Mouse (Mus musculus): ENCODE data around the gene Lyst. TPM values are rescaled to one million over a fixed set of nuclear protein-coding genes. Genes with fewer than 3 reads are reported as not detected.
"Not testable (repeated sequence)": the region's sequence is repeated elsewhere in the genome, so short reads cannot be mapped to it uniquely, and the experiment has no call there.

Gene Lyst
- polyA plus RNA-seq, 1 experiment from 2014 or later = 2.8 TPM

DNA sequence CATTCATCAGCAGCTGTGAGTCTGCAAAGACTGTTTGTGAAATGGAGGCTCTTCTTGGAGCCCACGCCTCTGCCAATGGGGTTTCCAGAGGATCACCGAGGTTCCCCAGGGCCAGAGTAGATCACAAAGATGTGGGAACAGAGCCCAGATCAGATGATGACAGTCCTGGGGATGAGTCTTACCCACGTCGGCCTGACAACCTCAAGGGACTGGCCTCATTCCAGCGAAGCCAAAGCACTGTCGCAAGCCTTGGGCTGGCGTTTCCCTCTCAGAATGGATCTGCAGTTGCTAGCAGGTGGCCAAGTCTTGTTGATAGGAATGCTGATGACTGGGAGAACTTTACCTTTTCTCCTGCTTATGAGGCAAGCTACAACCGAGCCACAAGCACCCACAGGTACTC, 87.7 kb downstream of the Lyst start:
- Histone ChIP-seq H3K27ac (ENCODE audit: low read depth, low read length) (no peak overlapping the region), H3K4me1 (ENCODE audit: control insufficient read depth, insufficient read depth, low read length) (no peaks in the 10 kb centered on the region), H3K9ac (ENCODE audit: low read length) (no peak overlapping the region), H3K4me3 (ENCODE audit: low read depth, low read length) (no peak overlapping the region), H3K27me3 (replicated peaks; ENCODE audit: control insufficient read depth, insufficient read depth, low read length) (no peaks in the 10 kb centered on the region), H3K9me3 (replicated peaks; ENCODE audit: control insufficient read depth, low read length) (no peaks in the 10 kb centered on the region), H3K4me2 (ENCODE audit: low read length) (no peak overlapping the region), H3K36me3 (ENCODE audit: control insufficient read depth, insufficient read depth, low read length) (peaks cover 16% of the 10 kb centered on the region)
- DNase-seq (ENCODE audit: low spot score) (no peak), ATAC-seq (no peak)
- 85% methylated on average over 8 of the region's 8 CpGs for WGBS

DNA sequence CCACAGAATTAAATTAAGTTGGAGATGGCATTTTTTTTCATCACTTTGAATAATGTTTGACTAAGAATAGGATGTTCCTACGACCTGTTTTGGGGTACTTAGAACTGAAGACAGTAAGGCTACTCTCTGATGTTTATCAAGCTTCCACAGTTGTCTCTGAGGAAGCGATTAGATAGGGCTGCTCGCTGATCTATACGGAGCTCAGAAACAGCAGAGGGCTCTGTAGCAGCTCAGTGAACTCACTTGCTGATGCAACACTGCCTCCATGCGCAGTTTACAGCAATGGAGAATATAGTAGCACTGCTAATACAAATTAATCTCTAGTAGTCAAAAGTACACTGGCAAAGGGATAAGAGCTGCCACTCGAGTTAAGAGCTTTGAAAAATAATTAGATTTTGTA, 91.4 kb downstream of the Lyst start:
- peaks cover 9% of the 10 kb centered on the region for H3K36me3 ChIP-seq (ENCODE audit: control insufficient read depth, insufficient read depth, low read length)
- H3K9ac ChIP-seq (ENCODE audit: low read length) = no peak overlapping the region
- H3K4me2 ChIP-seq (ENCODE audit: low read length) = no peak overlapping the region
- no peaks in the 10 kb centered on the region for H3K4me1 ChIP-seq (ENCODE audit: control insufficient read depth, insufficient read depth, low read length)
- ATAC-seq (no peak), DNase-seq (ENCODE audit: low spot score) (peak; percentile 9)
- no peaks in the 10 kb centered on the region for H3K9me3 ChIP-seq (replicated peaks; ENCODE audit: control insufficient read depth, low read length)
- WGBS = 70% methylated on average over 6 of the region's 6 CpGs
- no peak overlapping the region for H3K27ac ChIP-seq (ENCODE audit: low read depth, low read length)
- H3K27me3 ChIP-seq (replicated peaks; ENCODE audit: control insufficient read depth, insufficient read depth, low read length) = no peaks in the 10 kb centered on the region
- no peak overlapping the region for H3K4me3 ChIP-seq (ENCODE audit: low read depth, low read length)

GRCm38 (mm10) chr13:13703476-13703875, 113.3 kb downstream of the Lyst start:
- Histone ChIP-seq H3K4me2 (ENCODE audit: low read length) (no peak overlapping the region), H3K9me3 (replicated peaks; ENCODE audit: control insufficient read depth, low read length) (no peaks in the 10 kb centered on the region), H3K9ac (ENCODE audit: low read length) (no peak overlapping the region), H3K36me3 (ENCODE audit: control insufficient read depth, insufficient read depth, low read length) (peaks cover 7% of the 10 kb centered on the region; the same call in 1 of the 2 replicates), H3K4me1 (ENCODE audit: control insufficient read depth, insufficient read depth, low read length) (no peaks in the 10 kb centered on the region), H3K4me3 (ENCODE audit: low read depth, low read length) (no peak overlapping the region), H3K27me3 (replicated peaks; ENCODE audit: control insufficient read depth, insufficient read depth, low read length) (no peaks in the 10 kb centered on the region), H3K27ac (ENCODE audit: low read depth, low read length) (no peak overlapping the region)
- no peak for ATAC-seq
- DNase-seq (ENCODE audit: low spot score) = peak; percentile 35
- WGBS = 79% methylated on average over 5 of the region's 5 CpGs

GRCm38 (mm10) chr13:13721435-13721834, 131.2 kb downstream of the Lyst start:
- not testable (repeated sequence) for H3K9me3 ChIP-seq (replicated peaks; ENCODE audit: control insufficient read depth, low read length); DNase-seq (ENCODE audit: low spot score); H3K4me1 ChIP-seq (ENCODE audit: control insufficient read depth, insufficient read depth, low read length); ATAC-seq; H3K4me2 ChIP-seq (ENCODE audit: low read length); H3K36me3 ChIP-seq (ENCODE audit: control insufficient read depth, insufficient read depth, low read length); H3K27ac ChIP-seq (ENCODE audit: low read depth, low read length); H3K27me3 ChIP-seq (replicated peaks; ENCODE audit: control insufficient read depth, insufficient read depth, low read length); H3K9ac ChIP-seq (ENCODE audit: low read length); H3K4me3 ChIP-seq (ENCODE audit: low read depth, low read length)
- 89% methylated on average over 17 of the region's 17 CpGs for WGBS

DNA sequence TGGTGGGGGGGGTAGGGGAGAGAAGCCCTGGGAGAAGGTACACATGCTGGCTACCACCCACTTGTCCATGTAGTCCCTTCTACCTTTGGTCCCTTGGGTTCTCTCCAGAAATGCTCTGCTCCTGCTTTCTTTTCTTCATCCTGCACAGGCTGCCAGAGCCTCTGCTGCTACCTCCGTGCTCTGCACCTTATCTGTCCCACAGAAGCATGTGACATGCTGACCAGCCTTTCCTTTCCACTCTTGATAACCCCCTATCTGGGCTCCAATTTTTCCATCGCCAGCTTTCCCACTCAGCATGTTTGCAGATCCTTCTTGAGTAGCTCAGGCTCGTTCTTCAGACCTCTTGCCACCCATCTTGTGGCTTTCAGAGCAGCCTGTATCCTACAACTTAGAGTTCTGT, 133.1 kb downstream of the Lyst start:
- H3K4me2 ChIP-seq (ENCODE audit: low read length) = no peak overlapping the region
- H3K9ac ChIP-seq (ENCODE audit: low read length) = no peak overlapping the region
- no peaks in the 10 kb centered on the region for H3K36me3 ChIP-seq (ENCODE audit: control insufficient read depth, insufficient read depth, low read length)
- H3K4me3 ChIP-seq (ENCODE audit: low read depth, low read length) = no peak overlapping the region
- no peaks in the 10 kb centered on the region for H3K27me3 ChIP-seq (replicated peaks; ENCODE audit: control insufficient read depth, insufficient read depth, low read length)
- ATAC-seq = no peak
- DNase-seq (ENCODE audit: low spot score) = no peak
- H3K4me1 ChIP-seq (ENCODE audit: control insufficient read depth, insufficient read depth, low read length) = no peaks in the 10 kb centered on the region
- WGBS = 86% methylated on average over 3 of the region's 3 CpGs
- H3K27ac ChIP-seq (ENCODE audit: low read depth, low read length) = no peak overlapping the region
- no peaks in the 10 kb centered on the region for H3K9me3 ChIP-seq (replicated peaks; ENCODE audit: control insufficient read depth, low read length)

DNA sequence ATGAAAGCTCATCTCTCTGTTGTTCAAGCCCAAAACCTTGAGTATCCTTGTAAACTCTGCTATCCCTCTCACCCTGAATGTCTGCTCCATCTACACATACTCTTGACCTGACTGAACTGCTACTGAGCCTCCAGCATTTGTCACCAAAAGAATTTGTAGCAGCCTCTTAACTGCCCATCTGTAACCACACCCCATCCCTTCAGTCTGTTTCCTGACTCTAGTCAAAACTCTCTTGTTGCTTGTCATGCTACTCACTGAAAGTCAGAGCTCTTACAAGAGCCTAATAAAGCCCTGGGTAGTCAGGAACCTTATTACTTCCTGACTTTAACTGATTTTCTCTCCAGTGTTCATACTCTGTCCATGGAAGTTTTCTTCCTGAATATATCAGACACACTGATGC, 133.6 kb downstream of the Lyst start:
- ATAC-seq = no peak
- no peak overlapping the region for H3K4me2 ChIP-seq (ENCODE audit: low read length)
- no peaks in the 10 kb centered on the region for H3K36me3 ChIP-seq (ENCODE audit: control insufficient read depth, insufficient read depth, low read length)
- no peak for DNase-seq (ENCODE audit: low spot score)
- H3K4me3 ChIP-seq (ENCODE audit: low read depth, low read length) = no peak overlapping the region
- no peak overlapping the region for H3K27ac ChIP-seq (ENCODE audit: low read depth, low read length)
- H3K27me3 ChIP-seq (replicated peaks; ENCODE audit: control insufficient read depth, insufficient read depth, low read length) = no peaks in the 10 kb centered on the region
- no peaks in the 10 kb centered on the region for H3K9me3 ChIP-seq (replicated peaks; ENCODE audit: control insufficient read depth, low read length)
- no peaks in the 10 kb centered on the region for H3K4me1 ChIP-seq (ENCODE audit: control insufficient read depth, insufficient read depth, low read length)
- H3K9ac ChIP-seq (ENCODE audit: low read length) = no peak overlapping the region

GRCm38 (mm10) chr13:13739232-13739631, 149.0 kb downstream of the Lyst start:
- no peak for ATAC-seq
- Histone ChIP-seq H3K36me3 (ENCODE audit: control insufficient read depth, insufficient read depth, low read length) (peaks cover 15% of the 10 kb centered on the region), H3K9me3 (replicated peaks; ENCODE audit: control insufficient read depth, low read length) (no peaks in the 10 kb centered on the region), H3K27me3 (replicated peaks; ENCODE audit: control insufficient read depth, insufficient read depth, low read length) (no peaks in the 10 kb centered on the region), H3K27ac (ENCODE audit: low read depth, low read length) (no peak overlapping the region), H3K4me1 (ENCODE audit: control insufficient read depth, insufficient read depth, low read length) (no peaks in the 10 kb centered on the region), H3K9ac (ENCODE audit: low read length) (no peak overlapping the region), H3K4me2 (ENCODE audit: low read length) (no peak overlapping the region), H3K4me3 (ENCODE audit: low read depth, low read length) (no peak overlapping the region)
- WGBS = 97% methylated on average over 4 of the region's 4 CpGs
- no peak for DNase-seq (ENCODE audit: low spot score)

DNA sequence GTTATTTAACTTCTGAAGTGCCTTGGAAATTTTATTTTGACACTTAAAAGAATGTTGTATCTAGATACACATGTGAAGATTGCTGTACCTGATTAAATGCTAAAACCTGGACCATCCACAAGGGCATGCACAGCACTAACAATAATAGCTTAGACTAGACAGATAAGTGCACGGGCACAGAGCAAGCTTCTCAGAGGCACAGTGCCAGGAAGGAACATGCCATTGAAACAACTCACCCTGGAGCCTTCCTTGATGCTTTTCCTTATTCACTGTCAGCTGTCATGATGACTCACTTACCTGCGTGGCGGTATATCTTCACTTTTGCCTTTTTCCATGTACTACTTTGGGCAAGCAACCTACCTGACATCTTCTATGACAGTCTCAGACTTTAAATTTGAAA, 155.7 kb downstream of the Lyst start:
- Histone ChIP-seq H3K4me2 (ENCODE audit: low read length) (no peak overlapping the region), H3K9me3 (replicated peaks; ENCODE audit: control insufficient read depth, low read length) (no peaks in the 10 kb centered on the region), H3K4me3 (ENCODE audit: low read depth, low read length) (no peak overlapping the region), H3K36me3 (ENCODE audit: control insufficient read depth, insufficient read depth, low read length) (peaks cover 24% of the 10 kb centered on the region), H3K27me3 (replicated peaks; ENCODE audit: control insufficient read depth, insufficient read depth, low read length) (no peaks in the 10 kb centered on the region), H3K27ac (ENCODE audit: low read depth, low read length) (no peak overlapping the region), H3K4me1 (ENCODE audit: control insufficient read depth, insufficient read depth, low read length) (no peaks in the 10 kb centered on the region), H3K9ac (ENCODE audit: low read length) (no peak overlapping the region)
- DNase-seq (ENCODE audit: low spot score) = no peak
- 92% methylated on average over 3 of the region's 3 CpGs for WGBS
- ATAC-seq = no peak

DNA sequence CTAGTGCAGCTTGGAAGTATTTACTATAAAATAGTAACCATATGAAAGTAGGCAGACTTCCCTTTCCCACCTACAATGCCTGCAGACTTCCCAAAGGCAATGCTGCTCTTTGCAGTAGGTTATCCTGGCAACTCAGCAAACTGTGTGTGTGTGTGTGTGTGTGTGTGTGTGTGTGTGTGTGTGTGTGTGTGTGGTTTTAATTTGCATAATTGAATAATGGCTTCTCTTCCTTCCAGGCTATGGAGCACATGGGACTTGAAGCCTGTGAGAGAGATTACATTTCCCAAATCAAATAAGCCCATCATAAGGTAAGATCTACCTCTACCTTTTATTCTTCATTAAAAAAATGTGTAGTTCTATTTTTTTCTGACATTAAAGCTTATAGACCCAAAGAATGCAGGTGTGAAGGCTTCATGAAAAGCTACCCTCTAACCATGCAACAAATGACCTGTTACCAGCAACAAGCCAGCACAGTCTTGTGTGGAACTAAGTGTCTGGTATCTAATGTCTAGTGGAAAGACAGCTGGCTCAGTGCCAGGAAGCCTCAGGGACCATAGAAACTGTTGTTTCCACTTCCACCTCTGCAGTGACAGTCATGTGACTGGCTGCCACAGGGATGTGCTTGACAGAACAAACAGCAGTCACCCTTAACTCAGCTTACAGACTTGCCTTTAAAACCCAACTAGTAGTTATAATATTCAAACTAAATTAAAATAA, 185.7 kb downstream of the Lyst start:
- H3K36me3 ChIP-seq (ENCODE audit: control insufficient read depth, insufficient read depth, low read length) = peaks cover 11% of the 10 kb centered on the region; the same call in 1 of the 2 replicates
- no peak overlapping the region for H3K4me3 ChIP-seq (ENCODE audit: low read depth, low read length)

More for the DNA sequence above, 185.7 kb downstream of the Lyst start:
- Histone ChIP-seq H3K27ac (ENCODE audit: low read depth, low read length) (no peak overlapping the region), H3K4me2 (ENCODE audit: low read length) (no peak overlapping the region), H3K27me3 (replicated peaks; ENCODE audit: control insufficient read depth, insufficient read depth, low read length) (no peaks in the 10 kb centered on the region), H3K9ac (ENCODE audit: low read length) (no peak overlapping the region), H3K4me1 (ENCODE audit: control insufficient read depth, insufficient read depth, low read length) (no peaks in the 10 kb centered on the region), H3K9me3 (replicated peaks; ENCODE audit: control insufficient read depth, low read length) (no peaks in the 10 kb centered on the region)
- peak; percentile 76; the same call in 1 of the 2 replicates for ATAC-seq
- DNase-seq (ENCODE audit: low spot score) = peak; percentile 70

Measured in forebrain, embryonic 14.5 days (tissue).